Mouse (Mus musculus) CH12.LX (cell line): ENCODE measurements at regions not wholly inside any gene's neighbourhood (a gene's known extent, or its start where the extent isn't known, plus 50 kb on each side); places are given as distances from the start of the nearest gene placed in this dataset.

Source experiments
- DNase-seq: peaks from one replicate; pipeline ENCODE4 v3.0.0-alpha.2; 2013; ENCODE audit errors: extremely low read depth
- H3K27ac ChIP-seq: 2 replicates; pipeline ENCODE4 v1.5.1; 2012; ENCODE audit warnings: low read depth, mild to moderate bottlenecking, control low read depth, moderate library complexity; ENCODE audit not compliant: insufficient read depth
- H3K27me3 ChIP-seq: replicated peaks from 2 replicates; pipeline ENCODE3; 2012; ENCODE audit warnings: inconsistent platforms
- H3K36me3 ChIP-seq, 2 experiments: replicated peaks in 1 of 2; 2 replicates each; pipeline versions ENCODE3 to v1.6.1; 2012; ENCODE audit warnings: inconsistent platforms in 1 of 2, low read length in 1 of 2, mild to moderate bottlenecking in 1 of 2, mixed read lengths in 1 of 2, moderate library complexity in 1 of 2; ENCODE audit not compliant: control insufficient read depth in 1 of 2, insufficient read depth in 1 of 2
- H3K4me1 ChIP-seq, 2 experiments: 2 replicates each; pipeline ENCODE4 v1.6.1; 2012; ENCODE audit warnings: inconsistent platforms in 1 of 2, moderate library complexity in 1 of 2; ENCODE audit not compliant: insufficient read depth in 2 of 2, control insufficient read depth in 1 of 2
- H3K4me2 ChIP-seq: 2 replicates; pipeline ENCODE4 v1.6.1; 2012; ENCODE audit warnings: low read depth, mild to moderate bottlenecking, control low read depth; ENCODE audit not compliant: poor library complexity, insufficient read depth, severe bottlenecking
- H3K4me3 ChIP-seq, 3 experiments: fragments of 150-350 bp in 1 of 3; sonication (generic) in 1 of 3; replicated peaks in 1 of 3; 2 replicates each; pipeline versions ENCODE3 to v1.5.1; 2011 to 2012; ENCODE audit warnings: low read depth in 2 of 3, low read length in 2 of 3, mild to moderate bottlenecking in 2 of 3, moderate library complexity in 2 of 3, control low read depth in 1 of 3, improper control_type of control experiment in 1 of 3, inconsistent platforms in 1 of 3, mixed read lengths in 1 of 3; ENCODE audit not compliant: poor library complexity in 1 of 3
- H3K79me2 ChIP-seq: replicated peaks from 2 replicates; pipeline ENCODE4 v1.6.1; 2012; ENCODE audit warnings: mild to moderate bottlenecking, moderate library complexity; ENCODE audit not compliant: control insufficient read depth, poor library complexity, insufficient read depth, severe bottlenecking; ENCODE audit errors: extremely low read depth
- H3K9ac ChIP-seq: 2 replicates; pipeline ENCODE4 v1.6.1; 2012; ENCODE audit warnings: low read depth, mild to moderate bottlenecking, control low read depth, moderate library complexity; ENCODE audit not compliant: insufficient read depth
- H3K9me3 ChIP-seq: replicated peaks from 2 replicates; pipeline ENCODE3; 2012; ENCODE audit warnings: low read length, inconsistent platforms, mixed read lengths
- CTCF ChIP-seq, 2 experiments: IDR thresholded peaks in 1 of 2; conservative IDR thresholded peaks in 1 of 2; 2 replicates each; pipeline ENCODE4 v1.5.1; 2011 to 2012; ENCODE audit warnings: low read depth in 2 of 2, low read length in 2 of 2, improper control_type of control experiment in 1 of 2, inconsistent platforms in 1 of 2, mild to moderate bottlenecking in 1 of 2, moderate library complexity in 1 of 2
- E2F4 ChIP-seq: IDR thresholded peaks from 2 replicates; pipeline ENCODE4 v1.6.1; 2011; ENCODE audit warnings: low read depth, low read length, improper control_type of control experiment; ENCODE audit not compliant: insufficient replicate concordance
- EP300 ChIP-seq: IDR thresholded peaks from 2 replicates; pipeline ENCODE4 v1.6.1; 2011; ENCODE audit warnings: low read length, improper control_type of control experiment
- GABPA ChIP-seq: IDR thresholded peaks from 2 replicates; pipeline ENCODE4 v1.6.1; 2012; ENCODE audit warnings: low read depth, low read length, improper control_type of control experiment, inconsistent platforms; ENCODE audit not compliant: insufficient replicate concordance
- HCFC1 ChIP-seq: IDR thresholded peaks from 2 replicates; pipeline ENCODE4 v1.6.1; 2012; ENCODE audit warnings: low read depth, mild to moderate bottlenecking, inconsistent platforms, low read length, improper control_type of control experiment
- JUN ChIP-seq: IDR thresholded peaks from 2 replicates; pipeline ENCODE4 v1.6.1; 2011; ENCODE audit warnings: low read depth, mild to moderate bottlenecking, low read length, improper control_type of control experiment, moderate library complexity; ENCODE audit not compliant: insufficient read depth
- MAX ChIP-seq: IDR thresholded peaks from 2 replicates; pipeline ENCODE4 v1.6.1; 2011; ENCODE audit warnings: low read length, improper control_type of control experiment
- MAZ ChIP-seq: IDR thresholded peaks from 2 replicates; pipeline ENCODE4 v1.6.1; 2012; ENCODE audit warnings: low read depth, mild to moderate bottlenecking, inconsistent platforms, low read length, improper control_type of control experiment, moderate library complexity
- MEF2A ChIP-seq: IDR thresholded peaks from 2 replicates; pipeline ENCODE4 v1.6.1; 2014; ENCODE audit warnings: low read depth, mild to moderate bottlenecking, inconsistent platforms, low read length, improper control_type of control experiment, borderline replicate concordance
- MXI1 ChIP-seq: IDR thresholded peaks from 2 replicates; pipeline ENCODE4 v1.6.1; 2011; ENCODE audit warnings: mild to moderate bottlenecking, low read depth, low read length, improper control_type of control experiment
- MYC ChIP-seq: IDR thresholded peaks from 2 replicates; pipeline ENCODE4 v1.6.1; 2011; ENCODE audit warnings: low read depth, mild to moderate bottlenecking, improper control_type of control experiment, low read length
- NELFE ChIP-seq: IDR thresholded peaks from 2 replicates; pipeline ENCODE4 v1.6.1; 2011; ENCODE audit warnings: low read depth, low read length, improper control_type of control experiment
- NRF1 ChIP-seq: IDR thresholded peaks from 2 replicates; pipeline ENCODE4 v1.6.1; 2014; ENCODE audit warnings: low read depth, mild to moderate bottlenecking, inconsistent platforms, low read length, improper control_type of control experiment, moderate library complexity
- PAX5 ChIP-seq: IDR thresholded peaks from 2 replicates; pipeline ENCODE4 v1.6.1; 2012; ENCODE audit warnings: low read length, inconsistent platforms, mixed read lengths
- POLR2A ChIP-seq: IDR thresholded peaks from 2 replicates; pipeline ENCODE4 v1.6.1; 2011; ENCODE audit warnings: low read depth, mild to moderate bottlenecking, improper control_type of control experiment, low read length
- RAD21 ChIP-seq: IDR thresholded peaks from 2 replicates; pipeline ENCODE4 v1.6.1; 2011; ENCODE audit warnings: low read depth, mild to moderate bottlenecking, low read length, improper control_type of control experiment, moderate library complexity
- RCOR1 ChIP-seq: conservative IDR thresholded peaks from 2 replicates; pipeline ENCODE4 v1.6.1; 2012; ENCODE audit warnings: low read depth, mild to moderate bottlenecking, inconsistent platforms, low read length, improper control_type of control experiment
- SIN3A ChIP-seq: IDR thresholded peaks from 2 replicates; pipeline ENCODE4 v1.6.1; 2012; ENCODE audit warnings: low read length, improper control_type of control experiment, inconsistent platforms
- SMC3 ChIP-seq: IDR thresholded peaks from 2 replicates; pipeline ENCODE4 v1.6.1; 2011; ENCODE audit warnings: low read depth, low read length, improper control_type of control experiment
- TBP ChIP-seq: conservative IDR thresholded peaks from 2 replicates; pipeline ENCODE4 v1.6.1; 2011; ENCODE audit warnings: low read depth, low read length, improper control_type of control experiment
- USF1 ChIP-seq: IDR thresholded peaks from 2 replicates; pipeline ENCODE4 v1.6.1; 2014; ENCODE audit warnings: low read depth, mild to moderate bottlenecking, inconsistent platforms, low read length, improper control_type of control experiment
- USF2 ChIP-seq: conservative IDR thresholded peaks from 2 replicates; pipeline ENCODE4 v1.6.1; 2011; ENCODE audit warnings: low read depth, low read length, improper control_type of control experiment
- ZC3H11A ChIP-seq: IDR thresholded peaks from 2 replicates; pipeline ENCODE4 v1.6.1; 2012; ENCODE audit warnings: low read depth, mild to moderate bottlenecking, inconsistent platforms, low read length, improper control_type of control experiment
- ZKSCAN1 ChIP-seq: IDR thresholded peaks from 2 replicates; pipeline ENCODE4 v1.6.1; 2012; ENCODE audit warnings: low read depth, inconsistent platforms, low read length, improper control_type of control experiment, borderline replicate concordance
- ZMIZ1 ChIP-seq: IDR thresholded peaks from 2 replicates; pipeline ENCODE4 v1.6.1; 2012; ENCODE audit warnings: low read depth, mild to moderate bottlenecking, inconsistent platforms, low read length, improper control_type of control experiment
- dilution Hi-C: fragments of 300-500 bp; cut with MboI; formaldehyde crosslinking; loops from 2 replicates; pipeline ENCODE4 v1.14.3; 2020; ENCODE audit warnings: low sequenced_read_pairs; ENCODE audit not compliant: extremely low pct_unique_long_range_greater_than_20kb, extremely low pct_ligation_motif_present
- in situ Hi-C: fragments of 300-500 bp; cut with MboI; formaldehyde crosslinking; loops from 3 replicates; pipeline ENCODE4 v1.14.3; 2019; ENCODE audit warnings: low sequenced_read_pairs, low pct_ligation_motif_present, low pct_unique_long_range_greater_than_20kb, mixed read lengths

DNA sequence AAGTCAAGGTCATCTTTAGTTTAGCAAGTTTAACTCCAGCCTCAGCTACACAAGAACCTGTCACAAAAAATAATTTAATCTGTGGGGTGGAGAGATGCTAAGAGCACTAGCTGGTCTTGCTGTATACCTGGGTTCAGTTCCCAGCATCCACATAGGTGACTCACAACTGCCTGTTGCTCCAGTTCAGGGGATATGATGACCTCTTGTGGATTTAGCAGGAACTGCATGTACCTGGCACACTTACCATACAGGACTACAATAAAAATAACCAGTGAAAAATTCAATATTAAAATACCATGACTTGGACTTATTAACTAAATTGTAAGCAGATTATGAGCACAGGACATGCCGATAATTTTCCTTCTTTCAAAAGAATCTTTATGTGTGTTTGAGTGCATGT, 206.1 kb upstream of the Bmper start:
- Histone ChIP-seq H3K4me3 (no peak overlapping the region), H3K36me3 (no peaks in the 10 kb centered on the region), H3K4me2 (no peak overlapping the region), H3K4me1 (peaks cover 0 to 4% of the 10 kb centered on the region in 2 experiments; a peak in 2 of 4 replicates), H3K9ac (no peak overlapping the region), H3K9me3 (peaks cover 13% of the 10 kb centered on the region), H3K79me2 (no peaks in the 10 kb centered on the region), H3K27ac (no peak overlapping the region), H3K27me3 (no peaks in the 10 kb centered on the region)
- in situ Hi-C loops (loop anchor here (10.0 kb wide), 1 partner anchor 302 kb away; no protein-coding TSS in a partner anchor), dilution Hi-C loops (no loop called here)
- DNase-seq, result no peak
- TF ChIP-seq MAZ, result no peak
- TF ChIP-seq MAX, result no peak
- TF ChIP-seq RCOR1, result no peak
- TF ChIP-seq SIN3A, result no peak
- TF ChIP-seq ZC3H11A, result no peak
- TF ChIP-seq RAD21, result peak; percentile 62
- peak; percentile 69 for TF ChIP-seq SMC3
- TF ChIP-seq JUN, result no peak
- no peak for TF ChIP-seq GABPA
- peak; percentile 36 to 61; a peak in 3 of 4 replicates for TF ChIP-seq CTCF (conservative IDR thresholded peaks at IDR 0.05 in 1 of 2, IDR thresholded peaks at IDR 0.05 in 1 of 2; ENCODE audit: low read depth in 2 of 2, low read length in 2 of 2)
- no peak for TF ChIP-seq MXI1
- no peak for TF ChIP-seq ZKSCAN1
- TF ChIP-seq USF2, result no peak
- TF ChIP-seq NRF1, result no peak

DNA sequence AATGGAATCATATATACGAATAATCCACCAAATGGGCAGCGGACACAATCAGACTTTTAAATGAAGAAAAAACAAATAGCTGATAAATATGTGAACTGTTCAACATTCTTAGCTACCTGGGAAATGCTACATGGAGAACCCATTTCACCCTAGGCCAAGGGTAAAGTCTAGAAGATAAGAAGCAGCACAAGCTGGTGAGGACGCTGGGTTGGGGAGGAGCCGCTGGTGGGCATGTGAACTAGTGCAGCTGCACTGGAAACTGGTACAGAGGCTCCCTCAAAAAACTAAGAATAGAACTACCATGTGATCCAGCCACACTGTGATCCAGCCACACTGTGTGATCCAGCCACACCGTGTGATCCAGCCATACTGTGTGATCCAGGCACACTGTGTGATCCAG, 198.8 kb upstream of the Bmper start:
- Histone ChIP-seq H3K36me3 (no peaks in the 10 kb centered on the region), H3K27me3 (no peaks in the 10 kb centered on the region), H3K27ac (no peak overlapping the region), H3K4me1 (peaks cover 0 to 10% of the 10 kb centered on the region in 2 experiments; a peak in 2 of 4 replicates), H3K9ac (no peak overlapping the region), H3K4me2 (no peak overlapping the region), H3K4me3 (no peak overlapping the region), H3K9me3 (peaks cover 6% of the 10 kb centered on the region), H3K79me2 (no peaks in the 10 kb centered on the region)
- TF ChIP-seq MAZ, result no peak
- TF ChIP-seq HCFC1, result no peak
- no peak for TF ChIP-seq EP300
- TF ChIP-seq PAX5, result no peak
- TF ChIP-seq ZMIZ1, result no peak
- no peak for TF ChIP-seq MYC
- no peak for TF ChIP-seq E2F4
- TF ChIP-seq USF1, result no peak
- TF ChIP-seq MEF2A, result no peak
- TF ChIP-seq SMC3, result no peak
- TF ChIP-seq RAD21, result no peak
- TF ChIP-seq USF2, result no peak
- no peak for TF ChIP-seq TBP
- TF ChIP-seq NELFE, result no peak
- TF ChIP-seq ZC3H11A, result no peak
- no peak for TF ChIP-seq SIN3A
- no peak for TF ChIP-seq POLR2A
- DNase-seq, result no peak
- dilution Hi-C loops, result no loop called here
- in situ Hi-C loops, result loop anchor here (10.0 kb wide), 1 partner anchor 371 kb away; no protein-coding TSS in a partner anchor
